Mouse (Mus musculus) brain, embryonic 14.5 days (tissue): ENCODE measurements around the gene Sirt3.

Experiments used
- CTCF ChIP-seq: fragments of 200-500 bp; IDR thresholded peaks from 2 replicates; pipeline ENCODE4 v1.5.1; 2012; ENCODE audit warnings: inconsistent platforms, mild to moderate bottlenecking, moderate library complexity, borderline replicate concordance; ENCODE audit not compliant: insufficient read depth, insufficient read length; ENCODE audit errors: extremely low read depth
- POLR2A ChIP-seq: fragments of 200-500 bp; IDR thresholded peaks from 2 replicates; pipeline ENCODE4 v1.6.1; 2012; ENCODE audit warnings: mild to moderate bottlenecking, inconsistent platforms, borderline replicate concordance; ENCODE audit not compliant: poor library complexity, insufficient read depth, insufficient read length, severe bottlenecking; ENCODE audit errors: extremely low read depth

- TF ChIP-seq CTCF, result no peak
- TF ChIP-seq POLR2A, result no peak
Observed at GRCm38 (mm10) chr7:140900220-140900619, 18.1 kb upstream of the Sirt3 start, which contains the start of gene Cox8b.
